Mouse (Mus musculus): ENCODE data around the gene Hexim2.

DNA sequence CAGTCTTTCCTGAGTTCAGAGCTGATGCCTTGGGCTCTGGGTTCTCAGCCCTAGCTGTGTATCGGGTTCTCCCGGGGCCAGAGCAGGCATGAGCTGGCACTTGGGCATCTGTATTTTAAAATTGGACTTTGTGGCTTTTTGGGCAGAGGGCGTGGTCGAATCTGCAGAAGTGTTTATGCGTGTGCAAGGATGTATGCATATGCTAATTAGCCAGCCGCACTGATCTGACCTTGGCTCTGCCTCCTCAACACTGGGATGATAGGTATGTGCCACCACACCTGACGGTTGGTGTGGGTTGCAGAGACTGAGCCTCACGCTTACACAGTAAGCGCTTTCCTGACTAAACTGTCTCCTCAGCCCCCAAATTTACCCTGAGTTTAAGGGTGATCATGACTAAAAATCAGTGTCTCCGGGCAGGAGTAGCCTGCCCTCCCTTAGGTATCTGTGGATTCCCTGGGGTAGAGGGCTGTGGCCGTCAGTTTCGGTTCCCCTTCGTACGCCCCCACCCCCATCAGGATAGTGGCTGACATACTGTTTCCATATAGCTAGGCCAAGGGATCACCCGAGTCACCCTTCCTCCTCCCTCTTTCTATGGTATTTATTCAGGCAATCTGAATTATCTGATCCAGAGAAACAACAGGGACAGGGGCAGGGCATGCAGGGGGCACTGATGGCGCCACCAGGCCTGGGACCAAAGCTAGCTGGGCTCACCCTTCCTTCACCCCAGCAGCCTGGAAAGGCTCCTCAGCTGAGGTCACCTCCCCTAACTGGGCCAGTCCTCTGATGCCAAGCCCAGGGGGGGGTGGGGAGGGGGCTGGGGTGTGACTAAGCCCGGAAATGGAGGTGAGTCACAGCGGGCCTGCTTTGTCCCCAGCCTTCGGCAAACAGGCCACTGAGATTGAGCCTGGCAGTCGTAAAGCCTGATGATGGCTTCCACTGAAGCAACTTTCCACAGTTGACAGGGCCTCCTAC, 38.1 kb upstream of the Hexim2 start:
- TF ChIP-seq CTCF (IDR thresholded peaks at IDR 0.05; ENCODE audit: borderline replicate concordance, extremely low read depth, insufficient read depth, insufficient read length), result no peak
- TF ChIP-seq POLR2A (IDR thresholded peaks at IDR 0.05; ENCODE audit: borderline replicate concordance, extremely low read depth, insufficient read depth, insufficient read length, poor library complexity, severe bottlenecking), result no peak

Data from brain, embryonic 14.5 days (tissue).